In the genomic region with DNA sequence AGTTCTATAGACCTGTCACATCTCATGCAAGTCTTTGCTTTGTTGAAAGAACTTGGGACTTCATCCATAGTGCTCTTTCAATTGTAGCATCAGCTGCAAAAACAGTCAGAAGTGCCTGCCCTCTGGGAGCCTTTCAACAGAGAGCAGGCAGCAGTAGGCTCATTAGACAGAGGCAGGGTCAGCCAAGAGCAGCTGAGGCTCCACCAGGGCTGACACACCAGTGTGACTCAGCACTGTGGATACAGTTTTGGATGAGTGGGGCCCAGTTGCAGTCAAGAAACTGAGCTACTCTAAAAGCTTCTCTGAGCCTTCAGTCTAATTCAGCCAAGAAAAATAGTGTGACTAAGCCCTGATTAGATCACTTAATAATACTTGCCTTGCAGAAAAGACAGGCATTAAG, we compare ENCODE assay signal across 10 mouse cellular contexts.
DNase-seq lines count a peak whose midpoint lies in the region; ATAC-seq and TF ChIP-seq lines count a peak whose summit lies in the region.
"Had no signal": no experiment of that assay in that cellular context is flagged by ENCODE, and none has a peak within 500 bp of the region (broad histone marks: within the 10 kb centered on the region; RNA-seq: fewer than 3 reads in every experiment).

No protein-coding gene starts in this region.

- no peak overlapping the region for H3K27ac ChIP-seq in heart, adult 2 months

- H3K27me3 ChIP-seq in heart, adult 2 months (ENCODE audit: control insufficient read depth, insufficient read depth, low read length), result no peaks in the 10 kb centered on the region

- no peaks in the 10 kb centered on the region for H3K36me3 ChIP-seq in heart, adult 2 months (ENCODE audit: control insufficient read depth, insufficient read depth, low read length)
- H3K36me3 ChIP-seq: G1E had no signal

- no peak for TF ChIP-seq EP300 in heart, adult 2 months (IDR thresholded peaks at IDR 0.05; ENCODE audit: insufficient read depth, low read depth, low read length)

- no peak overlapping the region for H3K4me3 ChIP-seq in heart, adult 2 months
- no peak overlapping the region for H3K4me3 ChIP-seq in lung, adult 2 months (replicated peaks; ENCODE audit: extremely low read depth, low read depth, low read length)

- no peak overlapping the region for H3K9ac ChIP-seq in heart, adult 2 months (ENCODE audit: low read depth, low read length)

- intact Hi-C loops in left cerebral cortex, postnatal 4 days (cut with DNase I), result no loop called here
- intact Hi-C loops in heart, adult 2 months (cut with DNase I), result no loop called here

- H3K79me2 ChIP-seq in heart, adult 2 months (replicated peaks; ENCODE audit: control insufficient read depth, insufficient read depth, low read length), result no peaks in the 10 kb centered on the region

- TF ChIP-seq CTCF in heart, adult 2 months (IDR thresholded peaks at IDR 0.05), result no peak
- TF ChIP-seq CTCF in lung, adult 2 months (IDR thresholded peaks at IDR 0.05; ENCODE audit: insufficient read depth, low read length), result no peak

- H3K4me1 ChIP-seq in heart, adult 2 months (ENCODE audit: control insufficient read depth, insufficient read depth, low read length), result no peaks in the 10 kb centered on the region
- no peaks in the 10 kb centered on the region for H3K4me1 ChIP-seq in lung, adult 2 months (ENCODE audit: control insufficient read depth, insufficient read depth, low read length)

- ATAC-seq in cerebellum, adult (ENCODE audit: insufficient number of reproducible peaks, low FRiP score, low TSS enrichment), result no peak

- TF ChIP-seq POLR2A in heart, adult 2 months (IDR thresholded peaks at IDR 0.05; ENCODE audit: insufficient read depth, low read depth, low read length), result no peak
- TF ChIP-seq POLR2A in lung, adult 2 months (IDR thresholded peaks at IDR 0.05; ENCODE audit: borderline replicate concordance, extremely low read depth, low read depth, low read length), result no peak

- peak; percentile 2 for DNase-seq in left cerebral cortex, postnatal 4 days
- DNase-seq in left cerebral cortex, adult 9 months (ENCODE audit: low spot score in 2 of 2), result no peak
- DNase-seq in adrenal gland, postnatal 36 days, result peak; percentile 58 to 72
- peak; percentile 19 to 20 for DNase-seq in heart, adult 2 months
- peak; percentile 52 for DNase-seq in retina, embryonic 14.5 days (ENCODE audit: low spot score)
- DNase-seq in lung, postnatal 10 days, result no peak
- DNase-seq in lung, adult 2 months, result no peak
- DNase-seq: thymus, postnatal 4 days had no signal

Comparison
In these comparisons a context has a peak if more than half of its experiments do, and no peak if none do; other contexts are left out.
1. DNase-seq: peak in left cerebral cortex, postnatal 4 days (single experiment), adrenal gland, postnatal 36 days (2 of 2), heart, adult 2 months (2 of 2) and retina, embryonic 14.5 days (single experiment); none in left cerebral cortex, adult 9 months (0 of 2), lung, postnatal 10 days (single experiment) and lung, adult 2 months (single experiment).